Mouse (Mus musculus) heart, embryonic 15.5 days (tissue): ENCODE results near the gene Usp2. TPM values are rescaled to one million over a fixed set of nuclear protein-coding genes. Genes with fewer than 3 reads are reported as not detected.

ENCODE experiments used
- ATAC-seq: fragments of 200-750 bp; cut with Nextera tagmentation; replicated peaks from 2 replicates; pipeline ENCODE4 v1.8.0; 2017; ENCODE audit warnings: low read depth, moderate TSS enrichment; ENCODE audit not compliant: insufficient number of reproducible peaks, insufficient read depth, low FRiP score
- H3K27ac ChIP-seq: fragments of 300-500 bp; sonication (generic); 2 replicates; pipeline ENCODE4 v1.5.1; 2015; ENCODE audit warnings: mild to moderate bottlenecking, inconsistent platforms
- H3K27me3 ChIP-seq: fragments of 300-500 bp; sonication (generic); 2 replicates; pipeline ENCODE4 v1.6.1; 2015; ENCODE audit warnings: inconsistent platforms
- H3K36me3 ChIP-seq: fragments of 300-500 bp; sonication (generic); 2 replicates; pipeline ENCODE4 v1.6.1; 2015; ENCODE audit warnings: mild to moderate bottlenecking, inconsistent platforms
- H3K4me1 ChIP-seq: fragments of 300-500 bp; sonication (generic); replicated peaks from 2 replicates; pipeline ENCODE4 v1.6.1; 2015; ENCODE audit warnings: inconsistent platforms
- H3K4me2 ChIP-seq: fragments of 300-500 bp; sonication (generic); 2 replicates; pipeline ENCODE4 v1.6.1; 2015; ENCODE audit warnings: inconsistent platforms, mild to moderate bottlenecking, moderate library complexity
- H3K4me3 ChIP-seq: fragments of 300-500 bp; sonication (generic); 2 replicates; pipeline ENCODE4 v1.5.1; 2015; ENCODE audit warnings: mild to moderate bottlenecking, inconsistent platforms
- H3K9ac ChIP-seq: fragments of 300-500 bp; sonication (generic); 2 replicates; pipeline ENCODE4 v1.6.1; 2015; ENCODE audit warnings: mild to moderate bottlenecking, inconsistent platforms
- H3K9me3 ChIP-seq: fragments of 300-500 bp; sonication (generic); replicated peaks from 2 replicates; pipeline ENCODE4 v1.6.1; 2016; ENCODE audit warnings: inconsistent platforms
- WGBS: fragments of 180-500 bp; shearing (Covaris S2); methylation state at CpG from one replicate; pipeline ENCODE4 v1.1.7; 2015; ENCODE audit warnings: mixed read lengths; 5-methylcytosine and 5-hydroxymethylcytosine counted together
- polyA plus RNA-seq: library from polyadenylated mRNA; unstranded; fragments of >200 nt; fragmentation: Nextera tagmentation; extraction: Ambion mirVana; gene quantifications from 2 replicates; pipeline ENCODE4 v1.2.1, GENCODE M21; 2015

Usp2 gene
- polyA plus RNA-seq, 1 experiment from 2014 or later, result 74.9 TPM

DNA sequence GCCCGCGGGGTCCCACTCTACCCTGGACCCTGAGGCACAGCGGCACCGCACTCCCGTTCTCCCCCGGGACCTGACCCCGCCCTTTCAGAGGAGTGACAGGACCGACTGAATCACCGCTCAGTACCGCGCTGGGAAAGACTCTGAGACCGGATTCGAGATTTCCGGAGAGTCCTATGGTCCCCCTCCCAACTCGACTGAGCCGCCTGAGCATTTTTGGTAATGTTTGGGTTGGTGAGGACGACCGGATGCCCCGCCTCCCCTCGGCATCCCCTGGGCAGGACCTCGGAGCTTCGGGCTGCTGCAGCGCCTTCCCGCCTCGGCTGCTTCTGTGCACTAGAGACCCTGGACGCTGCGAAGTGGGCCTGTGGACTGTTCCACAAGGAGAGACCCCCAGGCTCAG, 63.2 kb downstream of the Usp2 start:
- Histone ChIP-seq H3K27ac (peak overlapping the region; percentile 96), H3K4me3 (peak overlapping the region; percentile 55), H3K36me3 (no peaks in the 10 kb centered on the region), H3K4me1 (peaks cover 71% of the 10 kb centered on the region), H3K9me3 (no peaks in the 10 kb centered on the region), H3K9ac (peak overlapping the region; percentile 71), H3K4me2 (peak overlapping the region; percentile 92), H3K27me3 (no peaks in the 10 kb centered on the region)
- WGBS, result under 1% methylated on average over 27 of the region's 27 CpGs
- ATAC-seq, result peak; percentile 63

- Histone ChIP-seq H3K27ac (peak overlapping the region; percentile 96), H3K4me2 (peak overlapping the region; percentile 92), H3K4me1 (peaks cover 72% of the 10 kb centered on the region), H3K9me3 (no peaks in the 10 kb centered on the region), H3K27me3 (no peaks in the 10 kb centered on the region), H3K9ac (peak overlapping the region; percentile 71), H3K36me3 (no peaks in the 10 kb centered on the region), H3K4me3 (peak overlapping the region; percentile 55)
- 21% methylated on average over 19 of the region's 19 CpGs for WGBS
- peak; percentile 5; the same call in 1 of the 2 replicates for ATAC-seq
Measured at GRCm38 (mm10) chr9:44130581-44131275, 63.9 kb downstream of the Usp2 start.

GRCm38 (mm10) chr9:44131276-44131590, 64.4 kb downstream of the Usp2 start:
- peaks cover 73% of the 10 kb centered on the region for H3K4me1 ChIP-seq
- H3K9me3 ChIP-seq, result no peaks in the 10 kb centered on the region
- no peaks in the 10 kb centered on the region for H3K27me3 ChIP-seq
- no peak overlapping the region for H3K9ac ChIP-seq
- 0 out of 2 replicates have a peak overlapping the region, but pooled peaks have one; percentile 5 for H3K4me3 ChIP-seq
- peak overlapping the region; percentile 96 for H3K27ac ChIP-seq
- peak overlapping the region; percentile 92; the same call in 1 of the 2 replicates for H3K4me2 ChIP-seq
- H3K36me3 ChIP-seq, result no peaks in the 10 kb centered on the region
- ATAC-seq, result no peak; the same call in 1 of the 2 replicates
- WGBS, result 52% methylated on average over 7 of the region's 7 CpGs

DNA sequence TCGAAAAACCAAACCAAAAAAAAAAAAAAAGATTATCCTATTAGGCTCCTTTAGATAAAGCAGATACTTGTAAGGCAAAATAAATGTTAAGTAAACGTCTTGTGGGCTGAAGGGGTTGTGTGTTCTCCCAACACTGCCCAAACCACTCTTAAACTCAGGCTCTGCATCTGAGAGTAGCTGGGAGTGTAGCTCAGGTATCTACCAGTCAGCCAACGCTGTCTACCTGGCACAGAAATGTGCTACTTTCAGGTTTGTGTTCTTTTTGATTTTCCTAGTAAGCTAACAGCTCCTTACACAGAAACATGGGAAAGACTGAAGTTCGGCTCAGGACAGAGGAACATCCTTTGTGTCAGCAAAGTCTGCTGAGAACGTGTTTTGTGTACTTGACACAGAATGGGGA, 65.4 kb downstream of the Usp2 start:
- Histone ChIP-seq H3K36me3 (peaks cover 2% of the 10 kb centered on the region), H3K4me3 (no peak overlapping the region), H3K4me1 (peaks cover 77% of the 10 kb centered on the region), H3K27ac (peak overlapping the region; percentile 96), H3K4me2 (no peak overlapping the region), H3K9me3 (no peaks in the 10 kb centered on the region), H3K27me3 (no peaks in the 10 kb centered on the region), H3K9ac (no peak overlapping the region)
- ATAC-seq, result no peak
- WGBS, result 64% methylated on average over 5 of the region's 5 CpGs

DNA sequence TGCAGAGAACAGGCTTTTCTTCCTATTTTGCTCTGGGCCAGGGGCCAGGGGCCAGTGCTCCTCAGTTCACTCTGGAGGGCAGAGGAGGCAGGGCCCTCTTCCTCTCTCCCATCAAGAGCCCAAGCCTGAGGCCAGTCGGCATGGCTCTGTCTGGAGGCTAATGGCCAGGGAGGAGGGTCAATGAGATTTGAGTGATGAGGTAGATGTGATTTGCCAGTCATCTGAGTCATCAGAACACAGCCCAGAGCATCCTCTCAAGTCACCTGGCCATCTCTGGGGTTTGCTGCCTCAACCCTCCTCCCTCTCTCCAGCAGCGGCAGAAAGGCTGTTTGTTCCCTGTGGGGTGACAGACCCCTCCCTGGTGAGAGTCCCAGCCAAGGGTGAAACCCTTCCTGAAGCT, 66.5 kb downstream of the Usp2 start:
- WGBS, result 17% methylated on average over 2 of the region's 2 CpGs
- H3K36me3 ChIP-seq, result peaks cover 11% of the 10 kb centered on the region
- H3K27me3 ChIP-seq, result no peaks in the 10 kb centered on the region
- peak overlapping the region; percentile 89 for H3K9ac ChIP-seq
- no peak for ATAC-seq
- H3K4me2 ChIP-seq, result peak overlapping the region; percentile 74
- H3K27ac ChIP-seq, result peak overlapping the region; percentile 96
- H3K4me3 ChIP-seq, result peak overlapping the region; percentile 83
- peaks cover 80% of the 10 kb centered on the region for H3K4me1 ChIP-seq
- H3K9me3 ChIP-seq, result no peaks in the 10 kb centered on the region

GRCm38 (mm10) chr9:44134101-44134850, 67.5 kb downstream of the Usp2 start, which contains the start of gene Mcam:
Mcam (plus strand) TSS chr9:44134469.
- H3K27me3 ChIP-seq, result no peaks in the 10 kb centered on the region
- peak within 1 kb of the TSS; percentile 89 for H3K9ac ChIP-seq
- H3K36me3 ChIP-seq, result peaks cover 21% of the 10 kb centered on the region
- under 1% methylated on average over 54 of the region's 55 CpGs for WGBS
- peak; percentile 41 for ATAC-seq
- H3K27ac ChIP-seq, result peak within 1 kb of the TSS; percentile 96
- no peaks in the 10 kb centered on the region for H3K9me3 ChIP-seq
- peaks cover 84% of the 10 kb centered on the region for H3K4me1 ChIP-seq
- H3K4me2 ChIP-seq, result peak within 1 kb of the TSS; percentile 74
- H3K4me3 ChIP-seq, result peak within 1 kb of the TSS; percentile 83

- peak overlapping the region; percentile 74 for H3K4me2 ChIP-seq
- H3K9me3 ChIP-seq, result no peaks in the 10 kb centered on the region
- ATAC-seq, result peak; percentile 34
- H3K36me3 ChIP-seq, result peaks cover 29% of the 10 kb centered on the region
- no peaks in the 10 kb centered on the region for H3K27me3 ChIP-seq
- peak overlapping the region; percentile 89 for H3K9ac ChIP-seq
- peaks cover 83% of the 10 kb centered on the region for H3K4me1 ChIP-seq
- WGBS, result under 1% methylated on average over 48 of the region's 49 CpGs
- H3K4me3 ChIP-seq, result peak overlapping the region; percentile 83
- peak overlapping the region; percentile 96 for H3K27ac ChIP-seq
Measured at GRCm38 (mm10) chr9:44134851-44135730, 68.3 kb downstream of the Usp2 start.

GRCm38 (mm10) chr9:44135731-44136411, 69.0 kb downstream of the Usp2 start:
- Histone ChIP-seq H3K4me1 (peaks cover 82% of the 10 kb centered on the region), H3K4me2 (peak overlapping the region; percentile 74), H3K27me3 (no peaks in the 10 kb centered on the region), H3K36me3 (peaks cover 37% of the 10 kb centered on the region), H3K9me3 (no peaks in the 10 kb centered on the region), H3K9ac (peak overlapping the region; percentile 89), H3K4me3 (peak overlapping the region; percentile 83), H3K27ac (peak overlapping the region; percentile 96)
- 21% methylated on average over 7 of the region's 7 CpGs for WGBS
- peak; percentile 51 for ATAC-seq

DNA sequence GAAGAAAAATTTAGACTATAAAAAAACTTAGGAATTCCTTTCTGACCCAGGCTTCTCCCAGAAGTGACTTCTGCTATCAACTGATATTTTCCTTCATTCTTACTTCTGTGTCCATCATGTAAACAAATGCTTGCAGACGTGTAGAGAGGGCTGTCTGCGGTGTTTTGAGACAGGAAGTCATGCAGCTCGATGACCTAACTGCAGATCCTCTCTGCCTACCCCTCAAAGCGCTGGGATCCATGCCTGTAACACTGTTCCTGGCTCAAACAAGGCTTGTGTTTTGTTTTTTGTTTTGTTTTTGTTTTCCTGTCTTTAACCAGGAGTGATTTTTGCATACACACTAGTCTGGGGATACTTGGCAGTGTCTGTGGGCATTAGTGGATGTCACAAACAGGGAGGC, 71.0 kb downstream of the Usp2 start:
- no peak overlapping the region for H3K9ac ChIP-seq
- no peak overlapping the region for H3K27ac ChIP-seq
- no peak for ATAC-seq
- no peaks in the 10 kb centered on the region for H3K27me3 ChIP-seq
- no peak overlapping the region for H3K4me2 ChIP-seq
- no peak overlapping the region for H3K4me3 ChIP-seq
- WGBS, result 58% methylated on average over 4 of the region's 4 CpGs
- H3K36me3 ChIP-seq, result peaks cover 56% of the 10 kb centered on the region
- H3K4me1 ChIP-seq, result peaks cover 64% of the 10 kb centered on the region
- no peaks in the 10 kb centered on the region for H3K9me3 ChIP-seq

DNA sequence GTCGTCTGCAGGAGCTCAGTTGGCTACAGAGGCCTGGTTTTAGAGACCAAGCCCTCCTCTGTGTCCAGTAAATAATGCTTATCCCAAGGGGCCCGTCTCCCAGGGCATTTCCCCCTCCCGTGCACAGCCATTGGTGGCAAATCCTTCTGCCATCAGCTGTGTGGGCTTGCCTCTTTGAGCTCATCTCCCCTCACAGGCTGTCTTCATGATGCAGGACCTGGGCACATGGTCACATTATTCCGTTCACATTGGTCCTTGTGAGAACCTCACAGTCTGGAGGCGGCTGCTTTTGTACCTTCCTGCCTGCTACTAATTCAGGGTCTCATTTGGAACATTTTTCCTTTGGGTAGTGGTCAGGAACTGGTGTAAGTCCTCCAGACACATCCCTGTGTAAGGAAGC, 75.1 kb downstream of the Usp2 start:
- no peak for ATAC-seq
- Histone ChIP-seq H3K4me3 (no peak overlapping the region), H3K4me1 (peaks cover 46% of the 10 kb centered on the region), H3K27me3 (no peaks in the 10 kb centered on the region), H3K27ac (no peak overlapping the region), H3K4me2 (no peak overlapping the region), H3K9me3 (no peaks in the 10 kb centered on the region), H3K9ac (no peak overlapping the region), H3K36me3 (peaks cover 72% of the 10 kb centered on the region)
- WGBS, result 73% methylated on average over 5 of the region's 5 CpGs
